Mouse (Mus musculus) layer of hippocampus, adult 9-10 months (tissue): ENCODE measurements around the gene Arhgap10.

Experiments
- DNase-seq: peaks from one replicate; pipeline ENCODE4 v3.0.0; 2022; ENCODE audit warnings: low spot score

Gene Arhgap10

GRCm38 (mm10) chr8:77401934-77402333, 115.8 kb downstream of the Arhgap10 start:
- DNase-seq = no peak

DNA sequence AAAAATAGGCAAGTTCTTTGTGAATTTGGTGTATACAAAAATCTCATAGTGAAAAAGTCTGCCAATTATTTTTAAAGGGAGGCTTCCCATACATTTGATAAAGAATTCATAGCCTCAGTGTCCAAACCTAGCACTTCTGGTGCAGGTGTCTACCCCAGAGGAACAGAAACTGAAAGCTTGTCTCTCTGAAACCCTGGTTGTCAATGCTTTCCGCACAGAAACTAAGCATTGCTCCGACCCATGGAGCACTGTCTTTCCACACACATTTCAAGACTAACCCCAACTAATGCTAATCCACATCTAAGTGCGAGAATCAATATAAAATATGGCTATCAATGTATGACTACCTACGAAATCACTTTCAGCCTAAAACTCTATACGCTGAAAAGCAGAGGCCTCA, 116.6 kb downstream of the Arhgap10 start:
- DNase-seq = no peak

- DNase-seq = no peak
Measured at GRCm38 (mm10) chr8:77384080-77384479, 133.7 kb downstream of the Arhgap10 start.

DNA sequence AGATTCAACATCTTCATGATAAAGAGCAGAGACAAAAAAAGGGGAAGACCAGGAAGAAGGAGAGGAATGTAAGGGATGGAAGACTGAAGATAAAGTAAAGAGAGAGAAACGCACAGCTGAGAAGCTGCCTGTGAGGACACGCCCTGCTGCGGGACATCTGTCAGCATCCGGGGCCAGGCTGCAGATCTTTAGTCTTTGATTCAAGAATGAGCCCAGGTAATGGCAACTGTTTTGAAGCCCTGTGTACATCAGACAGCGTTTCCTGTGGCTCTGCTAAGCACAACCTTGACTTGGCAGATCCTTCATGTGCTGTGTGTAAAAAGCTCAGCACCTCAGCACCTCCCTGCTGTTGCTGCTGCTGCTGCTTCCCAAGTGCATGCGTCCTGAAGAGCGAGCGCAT, 134.1 kb downstream of the Arhgap10 start:
- DNase-seq = no peak

GRCm38 (mm10) chr8:77380844-77381243, 136.9 kb downstream of the Arhgap10 start:
- DNase-seq = no peak

- no peak for DNase-seq
Measured at GRCm38 (mm10) chr8:77379300-77379699, 138.5 kb downstream of the Arhgap10 start.

DNA sequence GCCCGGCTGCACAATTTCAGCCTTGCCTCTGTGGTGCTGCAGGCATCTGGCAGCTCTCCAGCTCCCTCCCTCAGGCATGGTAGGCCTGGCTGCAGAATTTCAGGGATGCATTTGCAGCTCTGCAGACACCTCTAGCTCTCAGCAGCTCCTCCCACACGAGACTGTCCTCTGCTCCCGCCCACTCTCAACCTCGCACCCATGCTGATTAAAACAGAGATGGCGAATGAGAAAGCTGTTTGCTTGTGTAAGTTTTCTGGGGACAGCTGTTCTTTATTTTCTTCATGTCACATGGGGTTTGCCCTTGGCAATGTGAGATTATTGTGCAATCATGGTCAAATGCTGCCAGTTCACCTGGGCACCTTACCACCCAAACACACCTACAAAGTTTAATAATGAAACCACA, 141.3 kb downstream of the Arhgap10 start:
- no peak for DNase-seq

DNA sequence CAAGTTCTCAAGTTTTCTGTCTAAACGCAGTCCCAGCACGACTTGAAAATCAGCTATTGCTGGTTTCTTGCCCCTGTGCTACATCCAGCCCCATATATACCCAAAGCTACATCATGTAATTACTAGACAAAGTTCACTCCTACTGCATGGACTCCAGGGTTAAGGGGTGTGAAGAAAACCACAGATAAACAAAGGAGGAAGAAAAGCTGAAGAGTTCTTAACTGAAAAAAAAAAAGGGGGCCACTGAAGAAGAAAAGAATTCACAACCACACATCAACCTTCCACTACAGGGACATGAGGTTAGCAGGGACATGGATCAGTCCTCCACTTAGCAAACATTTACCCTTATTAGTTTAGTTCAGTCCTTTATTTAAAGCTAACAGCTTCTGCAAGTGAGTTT, 141.8 kb downstream of the Arhgap10 start:
- DNase-seq = no peak

DNA sequence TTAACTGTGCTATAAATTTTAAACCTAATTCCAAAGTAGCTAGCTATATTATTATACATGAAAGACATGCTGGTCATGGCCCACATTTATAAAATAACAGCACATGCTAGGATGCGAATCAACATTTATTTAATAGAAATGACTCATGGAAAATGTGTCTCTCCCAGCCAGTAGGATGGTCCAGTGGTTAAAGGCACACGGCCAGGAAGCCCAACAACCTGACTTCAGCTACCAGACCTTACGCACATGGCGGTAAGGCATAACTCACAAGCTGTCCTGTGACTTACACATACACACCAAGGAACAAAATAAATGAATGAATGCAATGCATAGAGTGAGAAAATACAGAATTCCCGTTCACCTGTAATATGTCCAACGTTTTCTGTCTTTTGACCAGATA, 146.7 kb downstream of the Arhgap10 start:
- no peak for DNase-seq

- no peak for DNase-seq
Measured at GRCm38 (mm10) chr8:77370308-77370707, 147.4 kb downstream of the Arhgap10 start.

DNA sequence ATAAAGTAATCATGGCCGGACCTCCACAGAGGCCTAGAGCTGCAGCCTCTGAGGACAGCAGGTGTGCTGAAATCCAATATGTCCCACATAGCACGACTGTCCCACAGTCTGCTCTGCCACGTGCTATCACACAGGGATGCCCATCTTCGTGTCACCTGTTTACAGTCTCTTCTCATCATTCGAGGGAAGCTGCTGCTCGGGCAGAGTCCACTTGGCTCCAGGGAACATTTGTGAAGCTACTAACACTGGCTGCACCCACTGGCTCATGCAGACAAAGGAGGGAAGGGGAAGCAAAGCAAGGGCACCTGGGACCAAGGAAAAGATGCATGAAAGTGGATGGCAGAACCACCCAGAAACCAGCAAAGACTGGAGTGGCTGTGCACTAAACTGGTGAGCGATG, 148.1 kb downstream of the Arhgap10 start:
- DNase-seq = no peak

DNA sequence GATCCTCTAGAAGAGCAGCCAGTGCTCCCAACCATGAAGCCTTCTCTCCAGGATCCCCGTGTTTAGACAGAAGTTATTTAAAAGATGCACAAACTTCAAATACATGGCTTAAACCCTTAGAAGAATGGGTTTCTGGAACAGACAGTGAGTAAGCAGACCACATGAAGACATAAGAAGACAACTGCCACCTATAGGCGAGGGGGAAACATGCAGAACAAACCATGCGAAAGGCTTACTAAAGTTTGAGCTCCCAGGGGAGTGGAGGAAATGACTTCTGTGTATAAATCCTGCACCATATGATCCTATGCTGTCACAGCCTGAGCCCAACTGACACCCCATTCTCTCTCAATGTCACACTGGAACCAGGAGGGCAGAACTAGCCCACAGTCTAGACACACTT, 150.7 kb downstream of the Arhgap10 start:
- no peak for DNase-seq

GRCm38 (mm10) chr8:77366446-77366845, 151.3 kb downstream of the Arhgap10 start:
- no peak for DNase-seq

- no peak for DNase-seq
Measured at GRCm38 (mm10) chr8:77365990-77366389, 151.8 kb downstream of the Arhgap10 start.

GRCm38 (mm10) chr8:77364472-77364871, 153.3 kb downstream of the Arhgap10 start:
- DNase-seq = peak; percentile 57

DNA sequence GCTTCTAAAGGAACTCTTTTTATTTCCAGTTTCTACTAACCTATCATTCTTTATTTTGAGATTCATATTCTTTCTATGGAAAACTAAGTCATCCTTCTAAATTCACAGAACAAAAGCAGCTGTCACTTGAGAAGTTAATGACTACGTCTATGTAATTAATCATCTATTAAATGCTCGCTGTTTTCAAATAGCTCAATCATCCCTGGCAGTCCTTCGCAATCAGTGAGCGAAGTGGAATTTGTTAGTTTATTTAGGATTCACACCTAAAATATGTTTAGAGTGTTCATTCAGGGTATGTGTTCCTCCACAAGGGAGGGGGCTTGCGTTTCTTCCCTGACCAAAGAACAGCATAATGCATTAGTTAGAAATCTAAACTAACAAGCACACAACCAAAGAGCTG, 156.9 kb downstream of the Arhgap10 start:
- DNase-seq = no peak

DNA sequence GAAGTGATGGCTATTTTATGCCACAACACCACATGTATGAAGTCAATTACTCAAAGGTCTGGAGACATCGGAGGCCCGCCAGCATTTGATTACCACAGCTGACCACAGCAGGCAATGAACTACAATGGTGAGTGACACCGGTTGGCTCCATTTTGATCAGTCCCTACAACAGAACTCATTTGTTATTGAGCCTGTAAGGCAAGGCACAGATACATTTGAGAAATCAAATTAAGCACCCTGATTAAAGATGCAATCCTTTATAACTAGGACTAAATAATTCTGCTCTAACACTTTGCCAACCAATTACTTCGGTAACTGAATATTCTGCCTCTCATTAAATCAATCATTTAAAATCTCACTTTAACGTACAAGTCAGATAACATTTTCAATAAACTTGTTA, 157.3 kb downstream of the Arhgap10 start:
- DNase-seq = no peak

DNA sequence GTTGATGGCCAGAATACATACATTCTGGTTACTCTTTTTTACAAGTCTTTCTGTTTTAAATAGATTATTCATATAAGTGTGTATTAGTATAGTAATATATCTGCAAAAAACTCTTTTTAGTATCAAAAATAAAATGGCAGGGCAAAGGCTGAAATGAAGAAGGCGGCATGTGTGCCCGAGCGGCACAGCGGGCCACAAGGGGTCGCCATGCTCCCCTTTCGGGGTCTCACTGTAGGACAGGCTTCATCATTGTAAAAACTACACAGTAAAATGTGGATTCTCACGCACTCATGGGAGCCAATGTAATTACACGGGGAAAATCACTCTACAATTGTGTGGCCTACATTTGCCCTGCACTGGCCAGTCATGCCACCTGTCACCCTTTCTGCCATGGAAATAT, 160.6 kb downstream of the Arhgap10 start:
- no peak for DNase-seq

- DNase-seq = no peak
Measured at GRCm38 (mm10) chr8:77355344-77355743, 162.4 kb downstream of the Arhgap10 start.

- DNase-seq = no peak
Measured at GRCm38 (mm10) chr8:77354189-77354588, 163.6 kb downstream of the Arhgap10 start.

DNA sequence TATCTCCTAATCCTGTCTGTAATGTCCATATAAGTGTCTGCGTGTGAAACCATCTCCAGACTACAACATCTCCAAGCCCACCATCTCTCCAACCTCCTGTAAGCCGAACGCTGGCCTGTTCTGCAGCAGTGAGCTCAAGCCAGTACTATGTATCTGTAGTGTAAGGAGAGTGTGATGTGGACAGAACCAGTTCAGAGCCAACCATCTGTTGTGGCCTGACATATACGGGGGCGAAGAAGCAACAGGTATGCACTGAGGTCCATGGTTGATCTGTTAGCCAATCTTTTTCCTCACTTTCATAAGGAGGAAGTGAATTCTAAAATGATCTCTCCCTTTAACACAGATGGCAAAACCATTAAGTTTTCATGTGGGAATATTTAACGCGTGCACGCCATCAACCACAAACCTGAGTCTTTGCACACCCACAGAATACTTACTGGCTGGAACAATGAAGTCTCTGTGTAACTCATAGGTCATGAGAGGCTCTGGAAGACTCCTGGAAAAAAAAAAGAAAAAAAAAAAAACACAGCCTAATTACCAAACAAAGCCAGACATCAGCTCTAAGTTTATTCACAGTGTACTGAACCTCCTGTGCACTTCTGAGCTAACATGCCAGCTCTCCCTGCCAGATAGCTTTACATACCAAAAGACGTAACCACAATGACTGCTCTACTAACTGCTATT, 166.4 kb downstream of the Arhgap10 start:
- no peak for DNase-seq

DNA sequence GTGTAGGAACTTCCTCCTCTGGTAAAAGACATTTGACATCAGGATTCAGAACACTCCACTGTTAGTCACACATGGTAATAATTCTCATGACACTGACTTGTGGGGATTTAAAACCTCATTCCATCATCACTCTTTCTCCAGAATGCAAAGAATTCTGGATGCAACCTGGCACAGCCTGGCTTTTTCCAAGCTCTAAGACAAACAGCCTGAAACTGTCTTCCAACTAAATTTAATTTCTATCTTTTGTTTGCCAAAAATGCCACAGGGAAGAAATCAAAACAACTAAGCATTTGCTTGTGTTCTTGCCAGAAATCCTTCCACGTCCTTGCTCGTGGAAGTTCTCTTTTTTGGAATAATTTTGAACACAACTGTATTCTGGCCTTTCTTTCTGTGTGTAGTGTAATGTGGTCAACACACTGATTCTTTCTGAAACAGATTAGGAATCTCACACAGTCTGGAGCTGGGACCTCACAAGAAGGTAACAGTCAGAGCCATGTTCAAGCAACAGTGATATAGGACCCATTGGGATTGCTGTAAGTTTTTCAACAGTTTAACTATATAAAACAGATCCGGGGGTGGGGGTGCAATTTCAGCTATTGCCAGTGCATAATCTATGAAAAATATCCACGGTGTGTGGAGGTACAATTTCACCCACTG, 167.5 kb downstream of the Arhgap10 start:
- DNase-seq = no peak

GRCm38 (mm10) chr8:77343916-77344315, 173.8 kb downstream of the Arhgap10 start:
- DNase-seq = no peak

GRCm38 (mm10) chr8:77343335-77343734, 174.4 kb downstream of the Arhgap10 start:
- DNase-seq = no peak
